In genomic region chr17:35778965-35779364, GRCm38 (mm10) we compare ENCODE assay signal across 24 mouse cellular contexts. TPM values are rescaled to one million over a fixed set of nuclear protein-coding genes. Genes with fewer than 3 reads are reported as not detected.
DNase-seq lines count a peak whose midpoint lies in the region; ATAC-seq and TF ChIP-seq lines count a peak whose summit lies in the region.
"Had no signal": no experiment of that assay in that cellular context is flagged by ENCODE, and none has a peak within 500 bp of the region (broad histone marks: within the 10 kb centered on the region; RNA-seq: fewer than 3 reads in every experiment).

No protein-coding gene starts in this region.

- peaks cover 14% of the 10 kb centered on the region; the same call in 1 of the 2 replicates for H3K4me1 ChIP-seq in intestine, embryonic 14.5 days (replicated peaks; ENCODE audit: control insufficient read depth, insufficient read depth, low read length)
- H3K4me1 ChIP-seq in intestine, postnatal 0 days (replicated peaks; ENCODE audit: control insufficient read depth, insufficient read depth, low read length), result peaks cover 6% of the 10 kb centered on the region; the same call in 1 of the 2 replicates
- no peaks in the 10 kb centered on the region for H3K4me1 ChIP-seq in midbrain, embryonic 11.5 days (ENCODE audit: control insufficient read depth, insufficient read depth, low read length)
- H3K4me1 ChIP-seq in midbrain, embryonic 16.5 days (ENCODE audit: control insufficient read depth, insufficient read depth, low read length), result no peaks in the 10 kb centered on the region
- H3K4me1 ChIP-seq in forebrain, embryonic 15.5 days, result peaks cover 12% of the 10 kb centered on the region; the same call in 1 of the 2 replicates

- no peak overlapping the region for H3K4me2 ChIP-seq in intestine, embryonic 14.5 days (ENCODE audit: low read length)
- no peak overlapping the region for H3K4me2 ChIP-seq in intestine, postnatal 0 days (replicated peaks; ENCODE audit: low read depth)
- H3K4me2 ChIP-seq in midbrain, embryonic 11.5 days, result no peak overlapping the region
- H3K4me2 ChIP-seq in midbrain, embryonic 16.5 days (ENCODE audit: low read length), result no peak overlapping the region
- no peak overlapping the region for H3K4me2 ChIP-seq in forebrain, embryonic 15.5 days (replicated peaks)
- H3K4me2 ChIP-seq: heart, embryonic 11.5 days had no signal

- H3K4me3 ChIP-seq in intestine, embryonic 14.5 days (ENCODE audit: low read depth, low read length), result no peak overlapping the region
- no peak overlapping the region for H3K4me3 ChIP-seq in intestine, postnatal 0 days (ENCODE audit: low read depth, low read length)
- H3K4me3 ChIP-seq in midbrain, embryonic 11.5 days (ENCODE audit: low read depth, low read length), result no peak overlapping the region
- no peak overlapping the region for H3K4me3 ChIP-seq in midbrain, embryonic 16.5 days (ENCODE audit: low read depth, low read length)
- H3K4me3 ChIP-seq in forebrain, embryonic 15.5 days, result no peak overlapping the region
- H3K4me3 ChIP-seq: left cerebral cortex, adult 2 months had no signal

- no peaks in the 10 kb centered on the region for H3K9me3 ChIP-seq in intestine, embryonic 14.5 days (ENCODE audit: control insufficient read depth, low read length)
- no peaks in the 10 kb centered on the region for H3K9me3 ChIP-seq in intestine, postnatal 0 days (ENCODE audit: control insufficient read depth)
- H3K9me3 ChIP-seq in midbrain, embryonic 11.5 days (ENCODE audit: control insufficient read depth, low read length), result no peaks in the 10 kb centered on the region
- H3K9me3 ChIP-seq in midbrain, embryonic 16.5 days (replicated peaks; ENCODE audit: control insufficient read depth, low read length, poor library complexity, severe bottlenecking), result no peaks in the 10 kb centered on the region
- H3K9me3 ChIP-seq in forebrain, embryonic 15.5 days, result no peaks in the 10 kb centered on the region

- DNase-seq in cerebellum, adult 11-12 months, result peak; percentile 8
- no peak for DNase-seq in cerebellum, adult 18-20 months
- DNase-seq in intestine, embryonic 14.5 days (ENCODE audit: low spot score), result no peak
- DNase-seq in midbrain, embryonic 11.5 days (ENCODE audit: low spot score, missing footprints), result peak; percentile 72
- DNase-seq: adrenal gland, adult 8-10 months; cerebellum, adult 2 months; gastrocnemius, postnatal 36 days; kidney, adult 9 months; kidney, postnatal 4 days; layer of hippocampus, adult 9-11 months; left cerebral cortex, postnatal 4 days; liver; lung, adult 2 months; retina, postnatal 1 day; thymus, adult 2 months had no signal

- ATAC-seq in intestine, embryonic 14.5 days (replicated peaks; ENCODE audit: low FRiP score, low TSS enrichment, low read depth), result no peak
- ATAC-seq in intestine, postnatal 0 days, result no peak
- ATAC-seq in midbrain, embryonic 11.5 days (ENCODE audit: low FRiP score), result no peak
- no peak for ATAC-seq in midbrain, embryonic 16.5 days
- ATAC-seq in monocyte, adult 5-6 weeks (replicated peaks; ENCODE audit: insufficient number of reproducible peaks, low FRiP score, low TSS enrichment, poor library complexity, severe bottlenecking), result no peak
- no peak for ATAC-seq in forebrain, embryonic 15.5 days (replicated peaks)
- ATAC-seq: CD4-positive, CD25-positive, alpha-beta regulatory T cell, adult 4 months; forebrain, embryonic 16.5 days; Patski had no signal

- H3K36me3 ChIP-seq in intestine, embryonic 14.5 days (ENCODE audit: control insufficient read depth, insufficient read depth, low read length), result no peaks in the 10 kb centered on the region
- H3K36me3 ChIP-seq in intestine, postnatal 0 days (ENCODE audit: control insufficient read depth, insufficient read depth), result no peaks in the 10 kb centered on the region
- H3K36me3 ChIP-seq in midbrain, embryonic 11.5 days (ENCODE audit: control insufficient read depth, insufficient read depth, low read length), result no peaks in the 10 kb centered on the region
- H3K36me3 ChIP-seq in midbrain, embryonic 16.5 days (ENCODE audit: control insufficient read depth, insufficient read depth, low read length), result no peaks in the 10 kb centered on the region
- H3K36me3 ChIP-seq in forebrain, embryonic 15.5 days, result no peaks in the 10 kb centered on the region

- H3K27me3 ChIP-seq in intestine, embryonic 14.5 days (replicated peaks; ENCODE audit: control insufficient read depth, insufficient read depth, low read length), result no peaks in the 10 kb centered on the region
- H3K27me3 ChIP-seq in intestine, postnatal 0 days (replicated peaks; ENCODE audit: control insufficient read depth, insufficient read depth, low read length), result no peaks in the 10 kb centered on the region
- no peaks in the 10 kb centered on the region for H3K27me3 ChIP-seq in midbrain, embryonic 11.5 days (ENCODE audit: control insufficient read depth, insufficient read depth, low read length)
- no peaks in the 10 kb centered on the region for H3K27me3 ChIP-seq in midbrain, embryonic 16.5 days (ENCODE audit: control insufficient read depth, insufficient read depth, low read depth, low read length)
- H3K27me3 ChIP-seq in forebrain, embryonic 15.5 days, result no peaks in the 10 kb centered on the region
- H3K27me3 ChIP-seq: Patski had no signal

- 0 out of 2 replicates have a peak overlapping the region, but pooled peaks have one; percentile 0 for H3K27ac ChIP-seq in intestine, embryonic 14.5 days (ENCODE audit: low read depth)
- H3K27ac ChIP-seq in intestine, postnatal 0 days (ENCODE audit: low read depth, low read length), result no peak overlapping the region; the same call in 1 of the 2 replicates
- H3K27ac ChIP-seq in midbrain, embryonic 11.5 days (ENCODE audit: low read depth, low read length), result no peak overlapping the region
- H3K27ac ChIP-seq in midbrain, embryonic 16.5 days (ENCODE audit: low read length), result no peak overlapping the region
- H3K27ac ChIP-seq in forebrain, embryonic 15.5 days (replicated peaks), result no peak overlapping the region
- H3K27ac ChIP-seq: left cerebral cortex, adult 2 months had no signal

- no peak for TF ChIP-seq CTCF in intestine, postnatal 0 days (IDR thresholded peaks at IDR 0.05; ENCODE audit: low read depth)

- H3K9ac ChIP-seq in intestine, embryonic 14.5 days (ENCODE audit: low read length), result no peak overlapping the region
- H3K9ac ChIP-seq in intestine, postnatal 0 days (ENCODE audit: low read depth, low read length), result no peak overlapping the region
- H3K9ac ChIP-seq in midbrain, embryonic 11.5 days (ENCODE audit: low read length), result no peak overlapping the region
- no peak overlapping the region for H3K9ac ChIP-seq in midbrain, embryonic 16.5 days (ENCODE audit: low read depth, low read length)
- H3K9ac ChIP-seq in forebrain, embryonic 15.5 days (replicated peaks), result no peak overlapping the region

- WGBS in intestine, embryonic 14.5 days, result 42% methylated on average over 6 of the region's 6 CpGs
- WGBS in intestine, postnatal 0 days, result 43% methylated on average over 6 of the region's 6 CpGs
- 84% methylated on average over 6 of the region's 6 CpGs for WGBS in midbrain, embryonic 11.5 days
- WGBS in midbrain, embryonic 16.5 days, result 81% methylated on average over 6 of the region's 6 CpGs
- WGBS in forebrain, embryonic 15.5 days, result 79% methylated on average over 6 of the region's 6 CpGs

RNA-seq across cellular contexts. Expression of gene Ier3, which starts 42.5 kb away (rescaled TPM):
- 4.4 and 5.1 TPM in 2 replicates for polyA plus RNA-seq in intestine, embryonic 14.5 days (2014; fragmentation: Nextera tagmentation; extraction: Ambion mirVana)
- polyA plus RNA-seq in intestine, postnatal 0 days (2015; fragmentation: Nextera tagmentation; extraction: Ambion mirVana), result 34.6 and 36.9 TPM in 2 replicates
- 2.5 and 4.0 TPM in 2 replicates for polyA plus RNA-seq in midbrain, embryonic 11.5 days (2014; fragmentation: Nextera tagmentation; extraction: Ambion mirVana)
- polyA plus RNA-seq in midbrain, embryonic 16.5 days (2015; fragmentation: Nextera tagmentation; extraction: Ambion mirVana), result 8.9 and 10.5 TPM in 2 replicates
- 17.2 to 77.7 TPM (median 52.8 TPM) in 3 replicates for total RNA-seq in monocyte, adult 5-6 weeks (2017)
- polyA plus RNA-seq in forebrain, embryonic 15.5 days (2015; fragmentation: Nextera tagmentation; extraction: Ambion mirVana), result 7.3 and 8.1 TPM in 2 replicates

RNA-seq across cellular contexts. Expression of gene Flot1, which starts 44.1 kb away (rescaled TPM):
- polyA plus RNA-seq in intestine, embryonic 14.5 days (2014; fragmentation: Nextera tagmentation; extraction: Ambion mirVana), result 42.5 and 48.5 TPM in 2 replicates
- 56.4 and 57.8 TPM in 2 replicates for polyA plus RNA-seq in intestine, postnatal 0 days (2015; fragmentation: Nextera tagmentation; extraction: Ambion mirVana)
- 46.9 and 47.4 TPM in 2 replicates for polyA plus RNA-seq in midbrain, embryonic 11.5 days (2014; fragmentation: Nextera tagmentation; extraction: Ambion mirVana)
- polyA plus RNA-seq in midbrain, embryonic 16.5 days (2015; fragmentation: Nextera tagmentation; extraction: Ambion mirVana), result 102 and 104 TPM in 2 replicates
- total RNA-seq in monocyte, adult 5-6 weeks (2017), result 70.0 to 84.2 TPM (median 77.9 TPM) in 3 replicates
- polyA plus RNA-seq in forebrain, embryonic 15.5 days (2015; fragmentation: Nextera tagmentation; extraction: Ambion mirVana), result 68.3 and 75.1 TPM in 2 replicates

RNA-seq across cellular contexts. Expression of gene Tubb5, which starts 59.1 kb away (rescaled TPM):
- polyA plus RNA-seq in intestine, embryonic 14.5 days (2014; fragmentation: Nextera tagmentation; extraction: Ambion mirVana), result 923 and 1,006 TPM in 2 replicates
- polyA plus RNA-seq in intestine, postnatal 0 days (2015; fragmentation: Nextera tagmentation; extraction: Ambion mirVana), result 233 and 240 TPM in 2 replicates
- polyA plus RNA-seq in midbrain, embryonic 11.5 days (2014; fragmentation: Nextera tagmentation; extraction: Ambion mirVana), result 1,522 and 1,543 TPM in 2 replicates
- polyA plus RNA-seq in midbrain, embryonic 16.5 days (2015; fragmentation: Nextera tagmentation; extraction: Ambion mirVana), result 1,852 and 1,913 TPM in 2 replicates
- 138 to 179 TPM (median 139 TPM) in 3 replicates for total RNA-seq in monocyte, adult 5-6 weeks (2017)
- 1,924 and 1,932 TPM in 2 replicates for polyA plus RNA-seq in forebrain, embryonic 15.5 days (2015; fragmentation: Nextera tagmentation; extraction: Ambion mirVana)

Comparison
In these comparisons a context has a peak if more than half of its experiments do, and no peak if none do; other contexts are left out.
1. DNase-seq: peak in cerebellum, adult 11-12 months (single experiment) and midbrain, embryonic 11.5 days (single experiment); none in cerebellum, adult 18-20 months (0 of 2) and intestine, embryonic 14.5 days (single experiment).